Mouse (Mus musculus): ENCODE measurements around the gene Gstp1.

- TF ChIP-seq EP300 (IDR thresholded peaks at IDR 0.05; ENCODE audit: low read depth) = no peak
- TF ChIP-seq CTCF (IDR thresholded peaks at IDR 0.05; ENCODE audit: low read depth) = no peak
Measured at GRCm38 (mm10) chr19:4046866-4047254, 9.1 kb upstream of the Gstp1 start.

Data from heart, postnatal 0 days (tissue).